Mouse (Mus musculus): ENCODE measurements around the gene Fam129a. TPM values are rescaled to one million over a fixed set of nuclear protein-coding genes. Genes with fewer than 3 reads are reported as not detected.

The Fam129a gene
- 1 to 10 TPM; 4.8 to 6.1 TPM for total RNA-seq (2021)

- intact Hi-C loops (cut with DNase I) = no loop called here
- peak in 1 of 2 experiments; percentile 55 for DNase-seq (ENCODE audit: extremely low spot score in 1 of 2, low spot score in 2 of 2)
Observed at GRCm38 (mm10) chr1:151570981-151571837, at the start of gene Fam129a. TSS of gene Fam129a (plus strand) at chr1:151571186.

- peak in 1 of 2 experiments; percentile 40 for DNase-seq (ENCODE audit: extremely low spot score in 1 of 2, low spot score in 2 of 2)
- intact Hi-C loops (cut with DNase I) = no loop called here
Observed at GRCm38 (mm10) chr1:151526701-151527100, 44.3 kb upstream of the Fam129a start.

- intact Hi-C loops (cut with DNase I) = no loop called here
- DNase-seq (ENCODE audit: extremely low spot score in 1 of 2, low spot score in 2 of 2) = no peak
Observed at GRCm38 (mm10) chr1:151543796-151544477, 27.0 kb upstream of the Fam129a start.

- DNase-seq (ENCODE audit: extremely low spot score in 1 of 2, low spot score in 2 of 2) = no peak
- intact Hi-C loops (cut with DNase I) = no loop called here
Observed at GRCm38 (mm10) chr1:151544581-151544980, 26.4 kb upstream of the Fam129a start.

GRCm38 (mm10) chr1:151545571-151545970, 25.4 kb upstream of the Fam129a start:
- no peak for DNase-seq (ENCODE audit: extremely low spot score in 1 of 2, low spot score in 2 of 2)
- intact Hi-C loops (cut with DNase I) = no loop called here

- DNase-seq (ENCODE audit: extremely low spot score in 1 of 2, low spot score in 2 of 2) = no peak
- intact Hi-C loops (cut with DNase I) = no loop called here
Observed at GRCm38 (mm10) chr1:151548896-151549610, 21.9 kb upstream of the Fam129a start.

GRCm38 (mm10) chr1:151549794-151550193, 21.2 kb upstream of the Fam129a start:
- intact Hi-C loops (cut with DNase I) = no loop called here
- no peak for DNase-seq (ENCODE audit: extremely low spot score in 1 of 2, low spot score in 2 of 2)

- no peak for DNase-seq (ENCODE audit: extremely low spot score in 1 of 2, low spot score in 2 of 2)
- intact Hi-C loops (cut with DNase I) = no loop called here
Observed at GRCm38 (mm10) chr1:151550587-151551479, 20.2 kb upstream of the Fam129a start.

- intact Hi-C loops (cut with DNase I) = no loop called here
- no peak for DNase-seq (ENCODE audit: extremely low spot score in 1 of 2, low spot score in 2 of 2)
Observed at GRCm38 (mm10) chr1:151560536-151560935, 10.4 kb upstream of the Fam129a start.

GRCm38 (mm10) chr1:151563401-151563800, 7.6 kb upstream of the Fam129a start:
- intact Hi-C loops (cut with DNase I) = no loop called here
- DNase-seq (ENCODE audit: extremely low spot score in 1 of 2, low spot score in 2 of 2) = no peak

GRCm38 (mm10) chr1:151563893-151564292, 7.1 kb upstream of the Fam129a start:
- DNase-seq (ENCODE audit: extremely low spot score in 1 of 2, low spot score in 2 of 2) = no peak
- intact Hi-C loops (cut with DNase I) = loop anchor here (2.0 kb wide), 1 partner anchor 143 kb away; no protein-coding TSS in a partner anchor

- peak; percentile 55 to 86 for DNase-seq (ENCODE audit: extremely low spot score in 1 of 2, low spot score in 2 of 2)
- intact Hi-C loops (cut with DNase I) = loop anchor here (2.0 kb wide), 1 partner anchor 142 kb away; no protein-coding TSS in a partner anchor
Observed at GRCm38 (mm10) chr1:151564377-151564776, 6.6 kb upstream of the Fam129a start.

- no peak for DNase-seq (ENCODE audit: extremely low spot score in 1 of 2, low spot score in 2 of 2)
- intact Hi-C loops (cut with DNase I) = no loop called here
Observed at GRCm38 (mm10) chr1:151568682-151569081, 2.3 kb upstream of the Fam129a start.

GRCm38 (mm10) chr1:151571838-151572578, 1.0 kb downstream of the Fam129a start:
- no peak for DNase-seq (ENCODE audit: extremely low spot score in 1 of 2, low spot score in 2 of 2)
- intact Hi-C loops (cut with DNase I) = no loop called here

GRCm38 (mm10) chr1:151572601-151573320, 1.8 kb downstream of the Fam129a start:
- intact Hi-C loops (cut with DNase I) = no loop called here
- DNase-seq (ENCODE audit: extremely low spot score in 1 of 2, low spot score in 2 of 2) = no peak

GRCm38 (mm10) chr1:151580200-151580982, 9.4 kb downstream of the Fam129a start:
- intact Hi-C loops (cut with DNase I) = no loop called here
- DNase-seq (ENCODE audit: extremely low spot score in 1 of 2, low spot score in 2 of 2) = peak in 1 of 2 experiments; percentile 27
